Mouse (Mus musculus): Measurements from ENCODE around the gene Bpnt1. TPM values are rescaled to one million over a fixed set of nuclear protein-coding genes. Genes with fewer than 3 reads are reported as not detected.

Gene Bpnt1
- 135 TPM for polyA plus RNA-seq (2014; fragmentation: Illumina TruSeq; extraction: RNeasy Lipid Tissue Mini Kit (QIAGEN cat#74804); ENCODE audit: low read depth, low replicate concordance)

DNA sequence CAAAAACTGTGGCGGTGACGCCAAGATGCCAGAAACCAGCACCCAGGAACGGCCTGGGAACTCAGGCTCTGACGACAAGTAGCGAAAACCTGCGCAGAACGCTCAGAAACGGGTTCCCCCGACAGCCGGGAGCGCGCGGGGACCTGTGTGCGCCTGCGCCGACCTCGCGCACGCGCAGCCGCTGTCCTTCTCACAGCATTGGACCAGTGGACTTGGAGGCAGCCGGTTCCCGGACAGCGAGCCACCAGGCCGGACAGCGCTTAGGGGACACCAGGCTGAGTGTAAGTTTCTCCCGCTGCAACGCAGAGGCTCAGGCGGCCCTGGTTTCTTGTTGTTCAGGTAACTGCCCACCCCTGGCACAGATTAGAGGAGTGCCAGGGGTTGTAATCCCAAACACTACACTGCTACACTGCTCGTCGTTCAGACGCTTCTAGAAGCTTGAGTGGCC, at the start of gene Bpnt1:
Bpnt1 (plus strand) TSS at position 167 of the 448 bp plus-strand sequence.

DNA sequence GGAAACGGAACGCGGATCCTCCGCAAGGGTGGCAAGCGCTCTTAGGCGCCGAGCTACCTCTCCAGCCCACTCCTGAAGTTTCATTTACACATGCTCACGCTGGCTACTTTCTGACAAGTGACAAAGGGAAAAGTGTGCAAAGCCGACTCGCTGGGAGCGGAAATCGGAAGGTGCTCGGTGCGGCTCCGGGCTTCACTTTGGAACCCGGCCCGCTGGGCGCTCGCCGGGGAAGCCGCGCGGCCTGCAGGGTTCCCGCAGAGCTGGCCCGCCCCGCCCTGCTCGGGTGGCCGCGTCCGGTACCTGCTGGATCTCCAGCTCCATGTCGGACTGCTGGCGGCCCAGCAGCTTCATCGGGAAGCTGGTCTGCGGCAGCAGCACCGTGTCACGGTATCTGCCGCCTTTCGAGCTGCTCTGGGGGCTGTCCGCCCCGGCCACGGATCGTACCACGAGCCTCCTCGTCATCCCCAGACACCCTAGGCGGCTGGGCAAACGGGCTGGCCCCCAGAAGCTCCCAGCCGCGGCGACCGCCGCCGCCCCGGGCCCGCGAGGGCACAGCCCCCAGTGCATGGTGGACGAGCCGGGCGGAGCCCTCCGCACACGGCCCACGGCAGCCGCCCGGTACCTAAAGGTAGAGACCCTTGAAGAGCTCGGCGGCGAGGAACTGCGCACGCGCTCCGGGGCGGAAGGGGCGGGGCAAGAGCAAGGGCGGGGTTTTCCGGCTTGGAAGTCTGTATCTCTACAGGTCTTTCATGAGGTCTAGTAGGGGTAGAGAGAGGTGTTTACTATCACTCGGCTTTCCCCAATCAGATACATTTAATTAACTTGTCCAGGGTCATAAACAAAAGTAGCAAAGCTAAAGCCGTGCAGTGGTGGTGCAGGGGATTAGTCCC, 3.0 kb upstream of the Bpnt1 start, which contains the start of gene Iars2:
Iars2 (minus strand) TSS at position 676 of the 890 bp plus-strand sequence.

DNA sequence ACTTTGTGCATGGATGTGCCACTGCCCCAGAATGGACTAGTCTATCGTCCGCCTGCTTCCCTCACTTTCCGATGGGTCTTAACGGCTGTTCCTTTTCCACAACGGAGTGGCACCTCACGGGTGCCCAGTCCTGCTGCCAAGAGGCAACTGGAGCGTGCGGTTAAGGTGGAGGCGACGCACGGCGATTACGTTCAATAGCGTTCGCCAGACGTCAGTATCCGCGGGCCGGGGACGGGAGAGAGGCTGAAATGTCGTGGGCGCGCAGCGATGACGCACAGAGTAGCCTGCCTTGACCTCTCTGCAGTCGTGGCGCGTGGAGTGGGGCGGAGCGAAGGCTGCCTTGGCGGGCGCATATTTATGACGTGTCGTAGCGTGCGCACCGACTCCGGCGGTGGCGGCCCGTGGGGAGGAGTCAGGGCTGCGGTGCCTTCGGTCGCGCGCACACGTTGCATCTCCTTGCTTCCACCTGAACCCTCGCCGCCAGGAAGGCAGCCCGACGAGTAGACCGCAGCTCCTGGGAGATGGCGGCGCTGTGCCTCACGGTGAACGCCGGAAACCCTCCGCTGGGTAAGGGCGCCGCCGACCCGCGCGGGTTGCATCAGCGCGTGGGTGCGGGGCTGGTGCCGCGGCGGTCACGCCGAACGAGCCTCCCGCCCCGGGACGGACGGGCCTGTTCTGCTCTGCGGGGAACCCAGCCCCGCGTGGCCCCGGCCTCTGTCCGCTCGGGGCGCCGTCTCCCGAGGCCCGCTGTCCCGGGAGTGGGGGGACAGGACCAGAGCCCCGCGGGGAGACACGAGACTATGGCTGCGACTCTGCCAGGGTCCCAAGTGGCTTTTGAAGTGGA, 30.9 kb downstream of the Bpnt1 start, which contains the start of gene Eprs:
Eprs (plus strand) TSS at position 368 of the 844 bp plus-strand sequence.

Other genes with a start within 250 kb of the Bpnt1 start
- 26.3 TPM for gene Rab3gap2, start 128.0 kb upstream of the Bpnt1 start, polyA plus RNA-seq (2014; fragmentation: Illumina TruSeq; extraction: RNeasy Lipid Tissue Mini Kit (QIAGEN cat#74804); ENCODE audit: low read depth, low replicate concordance)
- gene Iars2, start 2.8 kb upstream of the Bpnt1 start, polyA plus RNA-seq (2014; fragmentation: Illumina TruSeq; extraction: RNeasy Lipid Tissue Mini Kit (QIAGEN cat#74804); ENCODE audit: low read depth, low replicate concordance) = 36.4 TPM
- 63.7 TPM for gene Eprs, start 30.9 kb downstream of the Bpnt1 start, polyA plus RNA-seq (2014; fragmentation: Illumina TruSeq; extraction: RNeasy Lipid Tissue Mini Kit (QIAGEN cat#74804); ENCODE audit: low read depth, low replicate concordance)
- gene Slc30a10, start 122.7 kb downstream of the Bpnt1 start, polyA plus RNA-seq (2014; fragmentation: Illumina TruSeq; extraction: RNeasy Lipid Tissue Mini Kit (QIAGEN cat#74804); ENCODE audit: low read depth, low replicate concordance) = 28.5 TPM

Measured in sigmoid colon, adult 10 weeks (tissue).